Mouse (Mus musculus) hindbrain, embryonic 16.5 days (tissue): ENCODE data around the gene Lsamp. TPM values are rescaled to one million over a fixed set of nuclear protein-coding genes. Genes with fewer than 3 reads are reported as not detected.
"Not testable (repeated sequence)": the region's sequence is repeated elsewhere in the genome, so short reads cannot be mapped to it uniquely, and the experiment has no call there.

Experiments used
- ATAC-seq: fragments of 200-750 bp; cut with Nextera tagmentation; 2 replicates; pipeline ENCODE4 v1.8.0; 2017; ENCODE audit warnings: moderate TSS enrichment, moderate library complexity
- H3K27ac ChIP-seq: fragments of 300-500 bp; sonication (generic); 2 replicates; pipeline ENCODE4 v1.5.1; 2014; ENCODE audit warnings: low read depth, mild to moderate bottlenecking, control low read depth, low read length, moderate library complexity
- H3K27me3 ChIP-seq: fragments of 300-500 bp; sonication (generic); replicated peaks from 2 replicates; pipeline ENCODE4 v1.6.1; 2014; ENCODE audit warnings: low read length; ENCODE audit not compliant: control insufficient read depth, insufficient read depth
- H3K36me3 ChIP-seq: fragments of 300-500 bp; sonication (generic); 2 replicates; pipeline ENCODE4 v1.6.1; 2014; ENCODE audit warnings: mild to moderate bottlenecking, low read length, moderate library complexity, mixed read lengths; ENCODE audit not compliant: control insufficient read depth, insufficient read depth
- H3K4me1 ChIP-seq: fragments of 300-500 bp; sonication (generic); 2 replicates; pipeline ENCODE4 v1.6.1; 2014; ENCODE audit warnings: low read depth, low read length; ENCODE audit not compliant: control insufficient read depth, insufficient read depth
- H3K4me2 ChIP-seq: fragments of 300-500 bp; sonication (generic); 2 replicates; pipeline ENCODE4 v1.6.1; 2014; ENCODE audit warnings: mild to moderate bottlenecking, low read length, control low read depth, moderate library complexity
- H3K4me3 ChIP-seq: fragments of 300-500 bp; sonication (generic); 2 replicates; pipeline ENCODE4 v1.5.1; 2014; ENCODE audit warnings: mild to moderate bottlenecking, low read length, control low read depth, moderate library complexity
- H3K9ac ChIP-seq: fragments of 300-500 bp; sonication (generic); 2 replicates; pipeline ENCODE4 v1.6.1; 2014; ENCODE audit warnings: low read depth, mild to moderate bottlenecking, control low read depth, low read length, moderate library complexity
- H3K9me3 ChIP-seq: fragments of 300-500 bp; sonication (generic); 2 replicates; pipeline ENCODE4 v1.6.1; 2014; ENCODE audit warnings: mild to moderate bottlenecking, low read length, moderate library complexity; ENCODE audit not compliant: control insufficient read depth
- WGBS: fragments of 180-500 bp; shearing (Covaris S2); extraction: QIAGEN DNeasy Blood & Tissue Kit; methylation state at CpG from one replicate; pipeline ENCODE4 v1.1.7; 2014; 5-methylcytosine and 5-hydroxymethylcytosine counted together
- polyA plus RNA-seq: library from polyadenylated mRNA; unstranded; fragments of >200 nt; fragmentation: Nextera tagmentation; extraction: Ambion mirVana; gene quantifications from 2 replicates; pipeline ENCODE4 v1.2.1, GENCODE M21; 2015

The Lsamp gene
- polyA plus RNA-seq, 1 experiment from 2014 or later, result 107 TPM

- Histone ChIP-seq H3K9ac (no peak overlapping the region), H3K4me1 (peaks cover 1% of the 10 kb centered on the region; the same call in 1 of the 2 replicates), H3K36me3 (no peaks in the 10 kb centered on the region), H3K4me2 (no peak overlapping the region), H3K4me3 (no peak overlapping the region), H3K27ac (no peak overlapping the region), H3K27me3 (no peaks in the 10 kb centered on the region), H3K9me3 (no peaks in the 10 kb centered on the region)
- 70% methylated on average over 12 of the region's 12 CpGs for WGBS
- no peak for ATAC-seq
These were observed 588.1 kb downstream of the Lsamp start for GRCm38 (mm10) chr16:40572085-40572745.

- 76% methylated on average over 3 of the region's 3 CpGs for WGBS
- no peaks in the 10 kb centered on the region for H3K36me3 ChIP-seq
- ATAC-seq, result no peak
- H3K4me1 ChIP-seq, result no peaks in the 10 kb centered on the region
- no peaks in the 10 kb centered on the region for H3K9me3 ChIP-seq
- no peak overlapping the region for H3K4me2 ChIP-seq
- no peak overlapping the region for H3K27ac ChIP-seq
- H3K9ac ChIP-seq, result no peak overlapping the region
- H3K4me3 ChIP-seq, result no peak overlapping the region
- no peaks in the 10 kb centered on the region for H3K27me3 ChIP-seq
These were observed 597.9 kb downstream of the Lsamp start for GRCm38 (mm10) chr16:40582076-40582475.

DNA sequence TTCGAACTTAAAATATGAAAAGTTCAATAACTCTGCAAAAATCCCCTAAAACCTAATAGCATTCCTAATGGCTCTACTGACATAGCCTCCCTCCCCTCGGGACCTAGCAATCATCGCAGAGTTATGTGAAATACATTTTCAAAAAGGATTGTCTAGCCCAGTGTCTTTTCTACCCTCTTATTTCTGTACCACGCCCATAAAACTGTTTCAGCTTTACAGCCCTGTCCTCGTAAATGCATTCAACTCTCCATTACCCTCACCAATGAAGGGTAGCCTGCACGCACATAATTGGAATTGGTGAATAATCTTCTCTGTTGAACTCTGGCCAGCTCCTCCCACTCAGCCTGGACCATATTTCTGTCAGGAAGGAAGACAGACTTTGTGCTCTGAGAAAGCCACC lies 609.0 kb downstream of the Lsamp start:
- Histone ChIP-seq H3K36me3 (no peaks in the 10 kb centered on the region), H3K4me2 (no peak overlapping the region), H3K27ac (no peak overlapping the region), H3K9me3 (no peaks in the 10 kb centered on the region), H3K4me3 (no peak overlapping the region), H3K4me1 (no peaks in the 10 kb centered on the region), H3K27me3 (no peaks in the 10 kb centered on the region), H3K9ac (no peak overlapping the region)
- ATAC-seq, result no peak
- WGBS, result 68% methylated on average over 6 of the region's 6 CpGs

GRCm38 (mm10) chr16:40601431-40602387 lies 617.5 kb downstream of the Lsamp start:
- Histone ChIP-seq H3K4me2 (no peak overlapping the region), H3K27ac (no peak overlapping the region)
- WGBS, result 35% methylated on average over 4 of the region's 4 CpGs

GRCm38 (mm10) chr16:40607509-40607908 lies 623.3 kb downstream of the Lsamp start:
- Histone ChIP-seq H3K36me3 (no peaks in the 10 kb centered on the region), H3K4me1 (no peaks in the 10 kb centered on the region), H3K9ac (no peak overlapping the region), H3K4me2 (no peak overlapping the region), H3K9me3 (no peaks in the 10 kb centered on the region), H3K4me3 (no peak overlapping the region), H3K27ac (no peak overlapping the region), H3K27me3 (no peaks in the 10 kb centered on the region)
- 80% methylated on average over 3 of the region's 3 CpGs for WGBS
- no peak for ATAC-seq

More at GRCm38 (mm10) chr16:40601431-40602387, 617.5 kb downstream of the Lsamp start:
- Histone ChIP-seq H3K36me3 (no peaks in the 10 kb centered on the region), H3K4me1 (peaks cover 8% of the 10 kb centered on the region; the same call in 1 of the 2 replicates), H3K4me3 (no peak overlapping the region), H3K9ac (no peak overlapping the region), H3K9me3 (no peaks in the 10 kb centered on the region), H3K27me3 (no peaks in the 10 kb centered on the region)
- peak; percentile 64 for ATAC-seq

- ATAC-seq, H3K27me3 ChIP-seq, H3K9me3 ChIP-seq, H3K4me2 ChIP-seq, H3K4me3 ChIP-seq, H3K9ac ChIP-seq, H3K36me3 ChIP-seq, H3K27ac ChIP-seq, H3K4me1 ChIP-seq: not testable (repeated sequence)
- 4% methylated on average over 1 of the region's 1 CpGs for WGBS
These were observed 632.5 kb downstream of the Lsamp start for GRCm38 (mm10) chr16:40616697-40617096.

DNA sequence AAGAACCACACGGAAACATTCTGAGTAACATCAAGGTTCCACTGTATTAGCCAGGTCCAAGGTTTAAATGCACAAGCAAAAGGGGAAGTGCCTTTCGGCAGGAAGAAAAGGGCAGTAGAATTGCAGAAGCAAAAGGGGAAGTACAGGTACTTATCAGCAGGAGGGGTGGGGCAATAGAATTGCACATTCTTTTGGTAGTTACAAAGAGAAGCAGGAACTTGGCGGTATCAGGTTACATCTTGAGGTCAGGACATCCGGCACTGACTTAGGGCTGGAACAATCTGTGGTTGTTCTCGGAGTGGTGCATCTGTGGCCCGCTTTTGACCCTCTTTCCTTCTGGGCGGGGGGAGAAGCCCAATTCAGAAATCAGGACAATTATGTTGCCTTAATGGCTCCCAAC lies 636.9 kb downstream of the Lsamp start:
- H3K4me2 ChIP-seq, ATAC-seq, H3K36me3 ChIP-seq, H3K9me3 ChIP-seq, H3K9ac ChIP-seq, H3K4me3 ChIP-seq, H3K4me1 ChIP-seq, H3K27me3 ChIP-seq, H3K27ac ChIP-seq: not testable (repeated sequence)
- WGBS, result 74% methylated on average over 7 of the region's 7 CpGs

- H3K9me3 ChIP-seq, result no peaks in the 10 kb centered on the region
- 69% methylated on average over 5 of the region's 5 CpGs for WGBS
- no peak for ATAC-seq
- H3K9ac ChIP-seq, result no peak overlapping the region
- no peak overlapping the region for H3K4me3 ChIP-seq
- H3K27ac ChIP-seq, result no peak overlapping the region
- no peaks in the 10 kb centered on the region for H3K4me1 ChIP-seq
- no peaks in the 10 kb centered on the region for H3K27me3 ChIP-seq
- no peaks in the 10 kb centered on the region for H3K36me3 ChIP-seq
- no peak overlapping the region for H3K4me2 ChIP-seq
These were observed 643.0 kb downstream of the Lsamp start for GRCm38 (mm10) chr16:40627159-40627558.

GRCm38 (mm10) chr16:40639621-40640371 lies 655.6 kb downstream of the Lsamp start:
- Histone ChIP-seq H3K27ac (no peak overlapping the region), H3K4me3 (no peak overlapping the region), H3K9ac (no peak overlapping the region), H3K4me1 (no peaks in the 10 kb centered on the region), H3K36me3 (no peaks in the 10 kb centered on the region), H3K27me3 (no peaks in the 10 kb centered on the region), H3K9me3 (no peaks in the 10 kb centered on the region), H3K4me2 (no peak overlapping the region)
- ATAC-seq, result peak; percentile 76
- WGBS, result 66% methylated on average over 3 of the region's 3 CpGs
